Mouse (Mus musculus) hindbrain, postnatal 0 days (tissue): ENCODE data around the gene Poldip3. TPM values are rescaled to one million over a fixed set of nuclear protein-coding genes. Genes with fewer than 3 reads are reported as not detected.

Experiments used
- ATAC-seq: fragments of 200-750 bp; cut with Nextera tagmentation; 2 replicates; pipeline ENCODE4 v1.8.0; 2017; ENCODE audit warnings: mild to moderate bottlenecking, moderate TSS enrichment, moderate library complexity
- DNase-seq: peaks from one replicate; pipeline ENCODE4 v3.0.0-alpha.2; 2015; ENCODE audit warnings: low spot score
- H3K27ac ChIP-seq: fragments of 300-500 bp; sonication (generic); 2 replicates; pipeline ENCODE4 v1.5.1; 2014; ENCODE audit warnings: mild to moderate bottlenecking
- H3K27me3 ChIP-seq: fragments of 300-500 bp; sonication (generic); 2 replicates; pipeline ENCODE4 v1.6.1; 2014; ENCODE audit warnings: low read length, mixed read lengths; ENCODE audit not compliant: insufficient read depth
- H3K36me3 ChIP-seq: fragments of 300-500 bp; sonication (generic); 2 replicates; pipeline ENCODE4 v1.6.1; 2014; ENCODE audit warnings: low read length, mixed read lengths; ENCODE audit not compliant: insufficient read depth
- H3K4me1 ChIP-seq: fragments of 300-500 bp; sonication (generic); 2 replicates; pipeline ENCODE4 v1.6.1; 2014; ENCODE audit warnings: antibody characterized with exemption, low read length, mixed read lengths; ENCODE audit not compliant: insufficient read depth
- H3K4me2 ChIP-seq: fragments of 300-500 bp; sonication (generic); 2 replicates; pipeline ENCODE4 v1.6.1; 2014; ENCODE audit warnings: low read depth, mild to moderate bottlenecking, low read length, moderate library complexity, mixed read lengths
- H3K4me3 ChIP-seq: fragments of 300-500 bp; sonication (generic); 2 replicates; pipeline ENCODE4 v1.5.1; 2014; ENCODE audit warnings: low read length
- H3K9ac ChIP-seq: fragments of 300-500 bp; sonication (generic); replicated peaks from 2 replicates; pipeline ENCODE4 v1.6.1; 2014; ENCODE audit warnings: mild to moderate bottlenecking, low read length, moderate library complexity, mixed read lengths
- H3K9me3 ChIP-seq: fragments of 300-500 bp; sonication (generic); 2 replicates; pipeline ENCODE4 v1.6.1; 2016; ENCODE audit warnings: low read length, mixed read lengths
- CTCF ChIP-seq: IDR thresholded peaks from 2 replicates; pipeline ENCODE4 v1.5.1; 2016; ENCODE audit warnings: antibody characterized with exemption, control low read depth, low read depth
- WGBS: fragments of 180-500 bp; shearing (Covaris S2); extraction: QIAGEN DNeasy Blood & Tissue Kit; methylation state at CpG from one replicate; pipeline ENCODE4 v1.1.7; 2014; 5-methylcytosine and 5-hydroxymethylcytosine counted together
- polyA plus RNA-seq: library from polyadenylated mRNA; unstranded; fragments of >200 nt; fragmentation: Nextera tagmentation; extraction: Ambion mirVana; gene quantifications from 2 replicates; pipeline ENCODE4 v1.2.1, GENCODE M21; 2015
- total RNA-seq: library from RNA; depleted of rRNA; stranded (reverse); fragments of >200 nt; gene quantifications from 2 replicates; pipeline ENCODE4 v1.2.3, GENCODE M21; 2014

The Poldip3 gene
- total and polyA plus RNA-seq, 2 experiments from 2014 or later = 97.5 to 103 TPM

DNA sequence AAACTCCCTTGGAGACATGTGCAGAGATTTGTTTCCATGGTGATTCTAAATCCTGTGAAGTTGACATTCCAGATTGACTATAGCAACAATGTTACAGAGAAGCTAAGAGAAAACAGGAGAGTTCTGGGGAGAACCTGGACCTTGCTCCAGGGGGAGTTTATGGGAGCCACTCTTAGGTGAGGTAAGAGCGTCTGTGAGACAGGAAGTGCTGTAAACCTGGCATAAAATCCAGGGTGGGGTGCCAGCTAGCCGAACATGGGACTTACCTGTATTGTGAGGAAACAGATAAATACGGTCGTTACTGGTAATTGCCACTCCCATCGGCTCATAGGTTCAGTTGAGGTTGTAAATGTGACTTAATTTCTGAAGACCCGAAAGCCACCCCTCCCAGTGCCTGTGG lies 42.8 kb downstream of the Poldip3 start:
- Histone ChIP-seq H3K4me2 (no peak overlapping the region), H3K36me3 (no peaks in the 10 kb centered on the region), H3K27me3 (no peaks in the 10 kb centered on the region), H3K4me3 (no peak overlapping the region), H3K4me1 (no peaks in the 10 kb centered on the region), H3K9ac (no peak overlapping the region), H3K9me3 (no peaks in the 10 kb centered on the region), H3K27ac (no peak overlapping the region)
- TF ChIP-seq CTCF = no peak
- DNase-seq = no peak
- 84% methylated on average over 6 of the region's 6 CpGs for WGBS
- ATAC-seq = no peak

DNA sequence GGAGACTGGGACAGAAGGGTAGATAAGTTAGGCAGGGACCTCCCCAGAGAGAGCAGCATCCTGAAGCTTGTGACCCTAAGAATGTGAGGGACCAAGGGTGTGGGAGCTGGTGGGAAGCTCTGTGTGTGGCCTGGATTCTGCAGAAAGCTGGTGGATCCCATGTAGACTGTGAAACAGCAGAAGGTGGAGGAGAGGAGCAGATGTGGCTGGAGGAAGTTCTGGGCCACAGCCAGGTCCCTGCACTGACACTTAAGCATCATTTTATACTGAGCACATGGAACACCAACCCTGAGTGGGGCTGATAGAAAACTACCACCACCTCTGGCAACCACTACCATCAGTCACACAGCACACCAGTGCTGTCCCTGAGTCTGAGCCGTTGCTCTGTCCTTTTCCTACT lies 46.1 kb downstream of the Poldip3 start:
- no peak overlapping the region for H3K27ac ChIP-seq
- H3K4me1 ChIP-seq = 0 out of 2 replicates have a peak, but pooled peaks cover 6% of the 10 kb centered on the region
- 48% methylated on average over 1 of the region's 1 CpGs for WGBS
- no peak for TF ChIP-seq CTCF
- H3K9me3 ChIP-seq = no peaks in the 10 kb centered on the region
- ATAC-seq (no peak), DNase-seq (no peak)
- no peak overlapping the region for H3K4me3 ChIP-seq
- no peak overlapping the region for H3K4me2 ChIP-seq
- no peak overlapping the region for H3K9ac ChIP-seq
- H3K36me3 ChIP-seq = no peaks in the 10 kb centered on the region
- H3K27me3 ChIP-seq = no peaks in the 10 kb centered on the region; the same call in 1 of the 2 replicates

DNA sequence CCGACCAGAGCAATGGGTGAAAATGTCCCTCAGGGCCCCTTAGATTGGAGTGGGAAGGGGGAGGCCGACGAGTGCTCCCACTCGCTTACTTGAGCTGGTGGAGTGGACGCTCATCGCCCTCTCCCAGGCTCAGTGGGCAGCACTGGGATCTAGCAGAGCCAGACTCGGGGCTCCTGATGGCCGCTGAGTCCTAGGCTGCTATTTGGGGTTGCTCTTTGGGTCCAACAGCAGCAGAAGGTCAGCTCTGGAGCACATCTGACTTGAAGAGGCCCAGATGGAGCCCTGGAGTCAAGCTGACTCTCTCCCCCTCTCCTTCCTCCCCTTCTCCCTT lies 48.9 kb downstream of the Poldip3 start:
- Histone ChIP-seq H3K36me3 (no peaks in the 10 kb centered on the region), H3K4me3 (peak overlapping the region; percentile 35), H3K4me2 (peak overlapping the region; percentile 64), H3K9ac (peak overlapping the region; percentile 47), H3K27ac (no peak overlapping the region), H3K27me3 (no peaks in the 10 kb centered on the region; the same call in 1 of the 2 replicates), H3K9me3 (no peaks in the 10 kb centered on the region), H3K4me1 (0 out of 2 replicates have a peak, but pooled peaks cover 6% of the 10 kb centered on the region)
- no peak for ATAC-seq
- 4% methylated on average over 8 of the region's 8 CpGs for WGBS
- DNase-seq = no peak
- no peak for TF ChIP-seq CTCF

DNA sequence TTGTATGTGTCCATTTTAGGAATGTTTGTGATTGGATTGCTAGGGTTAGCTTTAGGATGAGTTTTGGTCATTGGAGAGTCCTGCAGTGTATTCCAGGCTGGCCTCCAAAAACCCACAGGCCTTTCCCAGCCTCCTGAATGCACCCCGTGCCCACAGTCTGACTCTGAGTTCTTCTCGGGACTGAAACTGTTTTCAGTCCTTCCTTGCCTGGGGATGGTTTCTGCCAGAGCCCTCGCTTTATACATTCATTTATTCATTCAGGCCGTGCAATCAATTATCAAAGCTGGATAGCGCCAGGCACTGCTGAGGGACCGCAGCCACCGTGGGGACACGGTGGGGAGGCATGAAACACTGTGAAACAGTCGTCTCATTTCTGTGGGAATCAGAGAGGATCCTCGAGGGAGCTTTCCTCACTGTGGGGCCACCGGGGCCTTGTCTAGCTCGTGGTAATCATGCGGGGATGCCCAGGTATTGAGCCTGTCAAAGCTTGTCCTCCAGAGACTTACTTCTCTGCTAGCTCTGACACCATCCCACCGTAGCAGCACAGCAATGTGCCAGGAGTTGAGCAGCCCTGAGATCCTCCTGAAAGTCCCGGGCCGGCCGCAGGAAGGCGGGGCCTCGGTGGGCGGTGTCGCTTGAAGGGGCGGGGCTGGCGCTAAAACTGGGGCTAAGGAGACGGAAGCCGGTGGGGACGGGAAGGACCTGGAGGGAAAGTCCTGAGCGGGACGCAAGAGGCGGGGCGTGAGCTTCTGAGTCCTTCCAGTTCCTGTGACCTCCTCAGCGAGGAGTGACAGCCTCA lies 49.5 kb downstream of the Poldip3 start:
- Histone ChIP-seq H3K9ac (peak overlapping the region; percentile 47), H3K4me3 (peak overlapping the region; percentile 35), H3K4me1 (0 out of 2 replicates have a peak, but pooled peaks cover 6% of the 10 kb centered on the region), H3K27ac (no peak overlapping the region), H3K4me2 (peak overlapping the region; percentile 64), H3K36me3 (no peaks in the 10 kb centered on the region), H3K9me3 (no peaks in the 10 kb centered on the region), H3K27me3 (no peaks in the 10 kb centered on the region; the same call in 1 of the 2 replicates)
- ATAC-seq (peak; percentile 81), DNase-seq (peak; percentile 68)
- no peak for TF ChIP-seq CTCF
- WGBS = 4% methylated on average over 31 of the region's 31 CpGs

DNA sequence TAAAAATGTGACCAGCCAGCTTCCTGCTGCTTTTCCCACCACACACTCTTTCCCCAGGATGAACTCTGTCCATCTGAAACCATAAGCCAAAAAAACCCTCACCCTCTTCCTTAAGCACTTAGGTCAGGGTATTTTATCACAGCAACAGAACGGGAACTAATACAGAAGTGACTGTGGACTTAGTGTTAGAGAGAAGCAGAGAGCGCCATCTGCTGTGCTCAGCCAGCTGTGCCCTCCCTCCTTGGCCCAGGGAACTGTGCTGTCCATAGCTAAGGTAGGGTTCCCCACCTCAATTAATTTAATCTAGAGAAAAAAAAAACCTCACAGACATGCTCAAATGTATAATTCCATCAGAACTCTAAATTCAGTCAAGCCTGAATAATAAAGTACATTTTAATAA lies 53.2 kb downstream of the Poldip3 start:
- ATAC-seq = no peak
- H3K9me3 ChIP-seq = no peaks in the 10 kb centered on the region
- 0 out of 2 replicates have a peak, but pooled peaks cover 6% of the 10 kb centered on the region for H3K4me1 ChIP-seq
- H3K27ac ChIP-seq = no peak overlapping the region
- 37% methylated on average over 2 of the region's 2 CpGs for WGBS
- no peak overlapping the region for H3K4me2 ChIP-seq
- no peaks in the 10 kb centered on the region for H3K36me3 ChIP-seq
- H3K4me3 ChIP-seq = no peak overlapping the region
- no peak overlapping the region for H3K9ac ChIP-seq
- TF ChIP-seq CTCF = peak; percentile 59
- H3K27me3 ChIP-seq = no peaks in the 10 kb centered on the region
- no peak for DNase-seq

DNA sequence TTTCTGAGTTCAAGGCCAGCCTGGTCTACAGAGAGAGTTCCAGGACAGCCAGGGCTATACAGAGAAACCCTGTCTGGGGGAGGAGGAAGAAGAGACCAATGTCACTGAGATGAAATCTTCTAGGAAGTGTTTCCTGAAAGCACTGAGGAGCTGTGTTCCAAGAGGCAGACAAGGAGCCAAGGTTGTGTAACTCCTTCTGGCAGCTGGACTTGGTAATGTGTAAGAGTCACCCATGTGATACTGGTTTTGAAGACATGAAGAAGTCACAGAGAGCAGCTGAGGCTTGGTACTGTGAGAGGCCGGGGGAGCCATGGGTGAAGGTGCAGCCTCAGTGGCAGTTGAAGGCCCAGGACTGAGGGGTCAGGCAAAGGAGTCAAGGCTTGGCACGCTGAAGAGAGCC lies 55.5 kb downstream of the Poldip3 start:
- ATAC-seq = no peak

DNA sequence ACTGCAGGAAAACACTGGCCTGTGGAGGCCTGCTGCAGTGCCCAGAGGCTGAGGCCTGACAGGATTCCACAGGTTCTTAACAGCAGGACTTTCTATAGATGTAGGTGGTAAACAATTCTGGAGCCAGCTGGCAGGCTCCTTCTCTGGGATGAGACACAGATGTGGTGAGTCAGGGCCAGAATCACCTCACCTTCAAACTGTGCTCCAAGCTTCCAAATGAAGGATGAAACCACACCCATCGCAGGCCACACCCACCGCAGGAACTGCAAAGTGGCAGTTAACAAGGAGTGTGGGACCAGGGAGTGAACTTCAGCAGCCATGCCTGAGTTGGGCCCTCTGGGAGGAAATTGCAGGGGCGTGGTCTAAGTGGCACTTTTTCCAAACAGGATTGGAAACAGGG lies 58.3 kb downstream of the Poldip3 start:
- no peak overlapping the region for H3K27ac ChIP-seq
- 48% methylated on average over 3 of the region's 3 CpGs for WGBS
- ATAC-seq (no peak), DNase-seq (no peak)
- H3K9ac ChIP-seq = no peak overlapping the region
- no peaks in the 10 kb centered on the region; the same call in 1 of the 2 replicates for H3K27me3 ChIP-seq
- H3K4me2 ChIP-seq = no peak overlapping the region
- no peak for TF ChIP-seq CTCF
- no peaks in the 10 kb centered on the region for H3K9me3 ChIP-seq
- H3K4me3 ChIP-seq = no peak overlapping the region
- H3K4me1 ChIP-seq = peaks cover 7% of the 10 kb centered on the region; the same call in 1 of the 2 replicates
- no peaks in the 10 kb centered on the region for H3K36me3 ChIP-seq

More for the DNA sequence above, 55.5 kb downstream of the Poldip3 start:
- H3K4me1 ChIP-seq = peaks cover 7% of the 10 kb centered on the region; the same call in 1 of the 2 replicates
- no peaks in the 10 kb centered on the region for H3K9me3 ChIP-seq
- no peak for TF ChIP-seq CTCF
- H3K9ac ChIP-seq = no peak overlapping the region
- no peak for DNase-seq
- H3K27ac ChIP-seq = no peak overlapping the region
- no peaks in the 10 kb centered on the region for H3K27me3 ChIP-seq
- no peak overlapping the region for H3K4me2 ChIP-seq
- no peaks in the 10 kb centered on the region for H3K36me3 ChIP-seq
- WGBS = 83% methylated on average over 2 of the region's 2 CpGs
- no peak overlapping the region for H3K4me3 ChIP-seq
